Mouse (Mus musculus) thymus, postnatal 4 days (tissue): ENCODE data around the gene Abhd14a.

Experiments used
- DNase-seq: peaks from one replicate; pipeline ENCODE4 v3.0.0; 2021

Gene Abhd14a

DNA sequence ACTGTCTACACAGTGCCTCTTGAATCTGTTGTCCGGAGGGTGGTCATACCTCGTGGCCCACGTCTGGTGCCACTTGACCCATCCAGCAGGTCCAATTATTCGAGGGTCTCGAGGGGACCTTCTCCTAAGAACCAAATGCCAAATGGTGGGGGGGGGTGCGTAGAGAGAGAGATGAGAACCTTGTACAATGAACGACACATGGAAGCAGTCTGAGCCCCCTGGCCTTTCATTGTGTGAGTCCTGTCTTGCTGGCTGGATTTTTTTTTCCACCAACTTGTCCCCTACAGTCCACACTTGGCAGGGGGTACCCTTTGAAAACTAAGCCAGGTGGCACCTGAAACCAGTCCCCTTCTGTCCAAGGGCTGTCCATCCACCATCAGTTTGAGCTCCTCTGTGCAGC lies 20.3 kb upstream of the Abhd14a start:
- no peak for DNase-seq

DNA sequence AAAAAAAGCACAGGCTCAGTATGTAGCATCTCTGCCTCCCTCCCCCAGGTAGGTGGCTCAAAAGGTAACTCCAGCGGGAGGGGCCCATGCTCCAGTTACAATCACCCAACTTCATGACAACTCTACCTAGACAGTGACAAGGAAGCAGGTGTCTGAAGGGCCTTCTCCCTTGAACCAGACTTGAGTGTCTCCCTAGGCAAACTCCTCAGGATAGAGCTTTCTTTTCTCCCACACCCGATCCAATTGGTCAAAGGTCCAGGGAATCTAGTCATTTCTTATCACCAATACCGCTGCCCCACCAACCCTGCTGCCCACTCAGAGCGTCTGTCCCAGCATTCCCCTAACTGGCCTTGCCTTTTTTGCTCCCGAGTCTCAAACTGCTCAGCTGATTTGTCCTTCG lies 19.2 kb upstream of the Abhd14a start:
- no peak for DNase-seq

GRCm38 (mm10) chr9:106465571-106466200 lies 18.2 kb upstream of the Abhd14a start, which contains the start of gene Gpr62:
Gene Gpr62 (minus strand): TSS chr9:106465938.
- DNase-seq: no peak

DNA sequence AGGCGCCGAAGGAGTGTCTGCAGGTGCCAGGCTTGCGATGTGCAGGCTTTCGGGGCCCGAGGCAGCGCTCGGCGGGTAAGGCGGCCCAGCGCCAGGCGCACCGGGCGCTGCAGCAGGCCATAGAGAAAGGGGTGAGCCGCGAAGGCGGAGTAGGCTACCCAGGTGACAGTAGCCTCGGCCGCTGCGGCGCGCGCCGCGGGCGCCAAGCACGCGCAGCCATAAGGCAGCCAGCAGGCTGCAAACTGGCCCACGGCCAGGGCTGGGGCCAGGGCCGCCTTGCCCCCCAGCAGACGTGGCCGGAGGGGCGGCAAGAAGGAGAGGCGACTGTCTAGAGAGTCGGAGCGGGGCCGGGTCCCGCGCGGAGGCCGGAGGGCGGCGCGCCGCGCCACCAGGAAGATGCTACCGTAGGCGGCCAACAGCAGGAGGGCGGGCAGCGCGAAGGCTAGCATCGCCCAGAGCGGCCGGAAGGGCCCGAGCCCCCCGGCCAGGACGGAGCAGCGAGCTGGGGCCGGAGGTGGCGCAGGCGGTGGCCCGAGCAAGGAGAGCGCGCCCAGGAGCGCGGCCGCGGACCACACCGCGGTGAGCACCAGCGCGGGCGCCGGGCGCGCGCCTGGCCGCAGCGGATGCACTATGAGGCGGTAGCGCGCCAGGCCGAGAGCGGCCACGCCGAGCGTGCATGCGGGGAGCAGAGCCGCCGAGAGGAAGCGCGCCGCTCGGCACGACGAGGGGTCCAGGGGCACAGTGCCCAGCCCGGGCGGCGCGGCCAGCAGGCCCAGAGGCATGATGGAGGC lies 17.5 kb upstream of the Abhd14a start:
- peak; percentile 57 for DNase-seq

DNA sequence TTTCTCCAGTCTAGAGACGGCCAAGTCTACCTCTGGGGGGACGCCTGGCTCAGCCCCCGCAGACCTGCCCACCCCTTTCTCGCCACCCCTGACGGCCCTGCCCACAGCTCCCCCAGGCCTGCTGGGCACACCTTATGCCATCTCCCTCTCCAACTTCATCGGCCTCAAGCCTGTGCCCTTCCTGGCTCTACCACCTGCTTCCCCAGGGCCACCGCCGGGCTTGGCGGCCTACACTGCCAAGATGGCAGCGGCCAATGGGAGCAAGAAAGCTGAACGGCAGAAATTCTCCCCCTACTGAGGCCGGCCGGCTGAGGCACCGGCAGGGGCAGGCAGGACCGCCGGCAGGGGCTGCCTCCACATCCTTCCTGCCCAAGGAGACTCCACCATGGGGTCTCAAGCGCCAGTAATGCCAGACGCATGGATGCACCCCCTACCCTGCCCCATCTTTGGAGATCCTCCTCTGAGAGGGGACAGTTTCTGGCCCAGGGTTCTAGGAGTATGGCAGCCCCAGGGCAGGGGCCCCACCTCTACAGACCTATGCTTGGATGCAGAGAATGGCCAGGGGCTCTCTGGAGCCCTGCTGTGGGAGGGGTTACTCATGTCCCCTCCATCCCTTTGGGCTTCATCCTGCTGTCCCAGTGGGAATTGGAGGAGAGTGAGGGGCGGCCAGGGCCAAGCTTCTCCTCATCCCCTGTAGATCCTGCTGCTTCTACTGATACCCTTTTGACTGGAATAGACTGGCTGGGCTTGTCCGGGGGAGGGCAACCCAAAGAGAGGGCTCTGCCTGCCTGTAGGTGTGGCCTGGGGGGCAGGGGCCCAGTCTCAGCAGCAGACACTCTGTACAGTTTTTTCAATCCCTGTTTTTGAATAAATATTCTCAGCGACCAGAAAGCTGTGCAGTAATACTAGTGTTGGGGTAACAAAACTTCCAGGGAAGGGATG lies 15.9 kb upstream of the Abhd14a start:
- DNase-seq: no peak

DNA sequence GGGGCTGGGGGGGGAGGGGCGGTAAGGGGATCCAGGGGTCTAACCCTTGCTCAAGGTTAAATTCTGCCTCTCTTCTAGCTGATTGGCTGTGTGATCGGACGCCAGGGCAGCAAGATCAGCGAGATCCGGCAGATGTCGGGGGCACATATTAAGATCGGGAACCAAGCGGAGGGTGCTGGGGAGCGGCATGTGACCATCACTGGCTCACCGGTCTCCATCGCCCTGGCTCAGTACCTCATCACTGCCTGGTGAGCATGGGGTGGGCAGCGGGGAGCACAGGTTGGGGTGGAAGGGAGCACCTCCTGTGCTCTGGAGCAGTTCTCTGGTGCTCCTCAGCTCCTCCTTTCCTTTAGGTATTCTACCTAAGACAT lies 14.9 kb upstream of the Abhd14a start:
- no peak for DNase-seq

- DNase-seq: no peak
Measured at GRCm38 (mm10) chr9:106461641-106462429, 14.4 kb upstream of the Abhd14a start.

DNA sequence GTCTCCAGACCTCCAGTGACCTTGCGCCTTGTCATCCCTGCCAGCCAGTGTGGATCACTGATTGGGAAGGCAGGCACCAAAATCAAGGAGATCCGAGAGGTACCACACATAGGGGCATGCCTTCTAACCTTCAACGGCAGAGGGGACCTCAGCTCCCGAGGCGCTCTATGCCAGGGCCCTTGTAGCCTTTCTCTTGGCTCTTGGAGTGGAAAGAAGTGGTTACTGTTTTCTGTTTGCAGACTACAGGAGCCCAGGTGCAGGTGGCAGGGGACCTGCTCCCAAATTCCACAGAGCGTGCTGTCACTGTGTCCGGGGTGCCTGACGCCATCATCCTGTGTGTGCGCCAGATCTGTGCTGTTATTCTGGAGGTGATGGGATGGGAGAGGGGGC lies 13.5 kb upstream of the Abhd14a start:
- DNase-seq: no peak

DNA sequence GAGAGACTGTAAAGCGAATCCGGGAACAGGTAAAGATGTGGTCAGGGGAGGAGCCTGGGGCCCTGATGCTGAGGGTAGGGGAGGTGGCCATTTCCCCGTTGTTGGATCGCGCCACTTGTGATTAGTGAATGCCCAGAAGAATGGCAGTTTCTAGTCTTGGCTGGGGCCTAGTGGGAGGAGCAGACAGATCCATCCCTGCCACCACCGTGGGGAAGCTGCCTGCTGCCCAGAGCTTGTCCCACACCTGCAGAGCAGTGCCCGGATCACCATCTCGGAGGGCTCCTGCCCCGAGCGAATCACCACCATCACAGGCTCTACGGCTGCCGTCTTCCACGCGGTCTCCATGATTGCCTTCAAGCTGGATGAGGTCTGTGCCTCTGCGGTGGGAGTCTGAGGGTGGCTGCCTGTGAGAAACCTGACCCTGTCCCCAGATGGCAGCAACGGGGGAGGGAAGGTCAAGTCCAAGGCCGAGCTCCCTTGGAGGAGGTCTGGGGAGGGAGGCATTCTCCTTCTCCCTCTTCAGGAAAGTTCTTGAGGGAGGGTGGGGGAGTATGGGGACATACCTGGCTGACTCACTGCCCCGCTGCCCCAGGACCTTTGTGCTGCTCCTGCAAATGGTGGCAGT lies 13.0 kb upstream of the Abhd14a start:
- DNase-seq: no peak

DNA sequence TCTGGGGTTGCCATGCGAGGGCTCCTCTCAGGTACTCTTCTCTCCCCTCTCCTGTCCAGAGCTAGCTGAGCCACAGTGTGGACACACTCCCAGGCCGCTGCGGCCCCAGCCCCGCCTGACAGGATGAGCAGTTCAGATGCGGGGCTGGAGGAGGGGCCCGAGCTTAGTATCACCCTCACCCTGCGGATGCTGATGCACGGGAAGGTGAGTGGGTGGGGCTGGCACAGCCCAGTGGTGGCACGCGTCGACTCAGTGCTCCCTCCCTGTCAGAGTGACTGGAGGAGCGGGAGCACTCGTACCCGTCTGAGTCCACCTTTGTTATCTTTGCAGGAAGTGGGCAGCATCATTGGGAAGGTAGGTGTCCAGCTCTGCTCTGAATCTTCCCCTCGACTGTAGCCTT lies 12.5 kb upstream of the Abhd14a start:
- DNase-seq: no peak

- DNase-seq: no peak
Measured at GRCm38 (mm10) chr9:106457920-106458319, 10.4 kb upstream of the Abhd14a start.

DNA sequence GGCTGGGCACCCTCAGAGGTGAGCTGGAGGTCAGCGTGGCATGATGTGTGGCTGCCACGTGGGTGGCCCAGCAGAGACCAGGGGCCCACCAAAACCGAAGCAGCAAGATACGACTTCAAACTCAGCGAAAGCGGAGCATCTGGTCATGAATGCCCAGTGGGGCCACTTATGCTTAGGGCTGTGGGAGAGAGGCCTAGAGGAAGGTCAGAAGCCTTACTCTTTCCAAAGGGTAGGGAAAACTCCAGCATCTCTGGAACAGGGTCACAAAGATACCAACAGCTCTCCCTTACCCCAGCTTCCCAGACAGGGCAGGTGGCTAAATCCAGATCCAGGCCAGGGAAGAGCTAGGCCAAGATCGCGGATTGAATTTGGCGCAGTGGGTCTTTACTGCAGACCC lies 9.7 kb upstream of the Abhd14a start:
- DNase-seq: no peak

DNA sequence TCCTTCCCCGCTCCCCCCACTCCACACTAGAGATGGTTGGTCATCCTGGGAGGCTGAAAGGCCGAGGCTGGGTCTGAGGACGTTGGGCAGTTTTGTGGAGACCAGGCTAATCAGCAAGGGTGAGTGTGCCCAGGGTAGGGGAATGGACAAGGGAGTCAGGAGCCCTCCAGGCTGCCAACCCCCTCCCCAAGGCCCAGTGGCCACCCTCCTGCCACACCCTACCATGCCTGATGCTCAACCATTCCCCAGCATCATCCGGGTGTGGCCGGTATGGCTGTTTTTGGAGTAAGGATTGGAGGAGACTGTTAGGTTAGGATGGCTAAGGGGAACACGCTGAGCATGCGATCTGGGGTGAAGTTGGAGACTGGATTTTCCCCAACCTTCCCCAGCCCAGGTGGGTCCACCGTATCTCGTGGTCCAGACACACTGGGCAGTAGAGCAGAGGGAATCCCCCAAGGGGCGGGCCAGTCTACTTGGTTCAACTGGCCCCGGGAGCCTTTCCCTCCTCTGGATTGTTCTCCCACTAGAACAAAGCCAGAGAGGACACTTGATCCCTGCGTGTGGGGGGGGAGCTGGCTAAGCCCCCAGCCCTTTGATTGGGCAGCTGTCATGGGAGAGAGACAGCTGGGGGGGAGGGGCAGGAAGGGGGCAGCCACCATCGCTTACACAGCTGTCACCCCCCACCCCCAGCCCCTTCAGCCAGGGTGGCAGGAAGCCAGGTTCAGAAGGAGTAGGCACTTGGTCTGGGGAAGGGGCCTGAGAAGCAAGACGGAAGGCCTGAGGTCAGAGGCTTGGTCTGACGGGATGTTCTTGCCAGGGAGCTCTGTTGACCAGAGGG lies 9.1 kb upstream of the Abhd14a start:
- DNase-seq: no peak

DNA sequence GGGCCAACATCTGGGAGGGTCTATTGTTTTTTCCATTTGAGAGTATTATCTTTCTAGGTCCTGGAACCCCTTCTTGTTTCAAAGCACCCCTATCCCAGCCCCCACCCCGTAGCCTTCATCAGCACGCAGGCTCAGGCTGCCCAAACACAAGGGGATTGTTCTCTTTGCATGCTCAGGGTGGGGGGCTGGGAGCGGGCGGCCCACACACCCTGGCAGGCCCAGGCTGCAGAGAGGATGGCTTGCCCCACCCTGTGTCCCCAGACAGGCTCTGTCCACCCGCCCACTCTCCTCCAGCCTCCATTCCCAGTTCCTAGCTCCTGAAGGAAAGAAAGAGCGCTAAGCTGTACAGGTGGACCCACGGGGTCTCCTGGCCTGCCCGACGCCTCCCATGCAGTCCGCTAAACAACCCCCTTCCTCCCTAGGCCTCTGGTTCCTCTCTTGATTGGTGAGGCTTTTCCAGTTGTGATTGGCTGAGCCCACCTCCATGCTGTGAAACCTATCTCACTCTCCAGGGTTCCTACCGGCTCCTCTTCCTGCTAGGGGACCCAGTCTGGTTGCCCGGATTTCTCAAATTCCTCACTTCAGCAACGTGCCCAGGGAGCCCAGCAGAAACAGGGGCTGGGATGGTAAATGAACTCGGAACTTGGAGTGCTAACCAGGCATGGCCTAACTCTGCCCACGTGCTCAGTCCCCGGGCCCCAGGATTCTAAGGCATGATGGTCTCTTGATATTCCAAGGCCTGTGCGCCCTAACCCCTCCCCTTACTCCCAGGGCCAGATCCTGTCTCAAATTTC lies 7.6 kb upstream of the Abhd14a start:
- DNase-seq: no peak

GRCm38 (mm10) chr9:106454071-106454761 lies 6.7 kb upstream of the Abhd14a start:
- no peak for DNase-seq

- peak; percentile 61 for DNase-seq
Measured at GRCm38 (mm10) chr9:106453271-106454070, 6.0 kb upstream of the Abhd14a start, which contains the start of gene Pcbp4. Gene Pcbp4 (plus strand): TSS chr9:106453291.

DNA sequence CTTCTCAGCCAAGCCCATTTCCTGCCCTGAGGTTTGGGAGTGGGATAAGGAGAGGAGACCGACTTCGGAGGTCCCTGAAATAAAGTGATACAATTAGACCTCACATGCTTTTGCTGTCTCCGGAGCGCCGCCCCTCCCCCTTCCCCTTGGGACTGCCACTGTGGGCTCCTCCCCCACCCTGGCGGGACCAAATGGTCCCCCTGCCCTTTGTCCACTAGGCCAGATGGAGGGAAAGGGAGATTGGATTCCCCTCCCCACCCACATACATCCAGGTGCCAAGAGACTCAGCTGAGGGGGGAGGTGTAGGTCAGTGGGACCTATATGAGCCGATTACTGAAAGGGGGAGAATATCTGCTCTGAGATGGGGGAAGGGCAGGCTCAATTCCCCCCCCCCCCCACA lies 5.3 kb upstream of the Abhd14a start:
- no peak for DNase-seq

DNA sequence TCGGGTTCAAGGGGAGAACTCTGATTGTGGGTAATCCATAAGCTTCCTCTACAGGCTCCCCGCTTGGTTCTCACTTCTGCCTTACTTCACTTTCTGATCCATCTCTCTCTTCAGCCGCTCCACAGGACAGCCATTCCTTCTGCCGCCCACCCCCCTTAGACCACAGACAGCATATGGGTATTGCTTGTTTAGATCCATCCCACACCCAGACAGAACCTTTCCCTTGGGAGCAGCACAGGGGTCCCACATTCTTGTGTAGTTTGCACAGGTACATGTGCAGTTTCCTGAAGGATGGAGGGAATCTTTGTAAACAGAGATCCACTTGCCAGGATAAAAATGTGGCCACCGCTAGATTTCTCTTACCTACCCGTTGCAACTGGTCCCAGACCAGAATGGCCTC lies 4.9 kb upstream of the Abhd14a start:
- DNase-seq: no peak

DNA sequence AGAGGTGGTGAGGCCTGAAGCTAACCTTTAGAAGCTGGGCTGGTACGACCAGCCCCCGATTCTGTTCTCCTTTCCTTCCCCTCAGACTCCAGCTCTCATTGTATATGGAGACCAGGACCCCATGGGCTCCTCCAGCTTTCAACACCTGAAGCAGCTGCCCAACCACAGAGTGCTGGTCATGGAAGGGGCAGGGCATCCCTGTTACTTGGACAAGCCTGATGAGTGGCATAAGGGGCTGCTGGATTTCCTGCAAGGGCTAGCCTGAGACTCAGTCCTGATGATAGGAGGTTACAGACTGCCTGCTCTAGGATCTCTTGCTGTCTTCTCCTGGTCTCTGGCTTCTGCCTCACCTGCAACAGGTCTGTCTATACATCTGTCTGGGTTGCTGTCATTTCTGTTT lies 4.4 kb upstream of the Abhd14a start:
- DNase-seq: no peak
